Mouse (Mus musculus) heart, adult 2 months (tissue): Measurements from ENCODE around the gene Olfr90.

Experiments
- CTCF ChIP-seq: fragments of 200-600 bp; IDR thresholded peaks from 2 replicates; pipeline ENCODE4 v1.8.1; 2022; ENCODE audit warnings: antibody characterized with exemption, mild to moderate bottlenecking, moderate library complexity
- POLR2A ChIP-seq: fragments of 200-500 bp; IDR thresholded peaks from 2 replicates; pipeline ENCODE4 v1.6.1; 2011; ENCODE audit warnings: mild to moderate bottlenecking, low read depth, low read length, control low read depth; ENCODE audit not compliant: insufficient read depth

GRCm38 (mm10) chr17:37070121-37070520 is 18.2 kb downstream of the Olfr90 start:
- TF ChIP-seq CTCF (no peak), POLR2A (no peak)
